Mouse (Mus musculus) ES-Bruce4 (cell line): ENCODE measurements around the gene Pde5a. TPM values are rescaled to one million over a fixed set of nuclear protein-coding genes. Genes with fewer than 3 reads are reported as not detected.
A peak's percentile ranks its signal among the peaks of the same experiment; 100 is the strongest.

Experiments used
- H3K27ac ChIP-seq: 2 replicates; pipeline ENCODE4 v1.5.1; 2012; ENCODE audit warnings: low read length, inconsistent platforms; ENCODE audit not compliant: insufficient read depth
- H3K27me3 ChIP-seq: 2 replicates; pipeline ENCODE4 v1.6.1; 2012; ENCODE audit warnings: mild to moderate bottlenecking, low read length, inconsistent platforms; ENCODE audit not compliant: control insufficient read depth, poor library complexity, insufficient read depth, severe bottlenecking
- H3K36me3 ChIP-seq: 2 replicates; pipeline ENCODE4 v1.6.1; 2012; ENCODE audit warnings: inconsistent platforms, mild to moderate bottlenecking, low read length, moderate library complexity; ENCODE audit not compliant: control insufficient read depth, poor library complexity, insufficient read depth, severe bottlenecking
- H3K4me1 ChIP-seq: one replicate; pipeline ENCODE4 v1.8.1; 2011; ENCODE audit warnings: low read length; ENCODE audit not compliant: control insufficient read depth, insufficient read depth
- H3K4me3 ChIP-seq: 2 replicates; pipeline ENCODE4 v1.5.1; 2011; ENCODE audit warnings: low read depth, mild to moderate bottlenecking, low read length
- H3K9ac ChIP-seq: 2 replicates; pipeline ENCODE4 v1.6.1; 2012; ENCODE audit warnings: low read depth, mild to moderate bottlenecking, inconsistent platforms; ENCODE audit not compliant: poor library complexity, severe bottlenecking
- H3K9me3 ChIP-seq: replicated peaks from 2 replicates; pipeline ENCODE4 v1.6.1; 2012; ENCODE audit warnings: mild to moderate bottlenecking, low read length, inconsistent platforms; ENCODE audit not compliant: control insufficient read depth, poor library complexity, insufficient read depth, severe bottlenecking
- CTCF ChIP-seq: IDR thresholded peaks from one replicate; pipeline ENCODE4 v1.8.1; 2011; ENCODE audit warnings: low read depth, low read length
- EP300 ChIP-seq: IDR thresholded peaks from 2 replicates; pipeline ENCODE4 v1.6.1; 2011; ENCODE audit warnings: low read depth, low read length; ENCODE audit not compliant: insufficient read depth
- POLR2A ChIP-seq: IDR thresholded peaks from one replicate; pipeline ENCODE4 v1.8.1; 2011; ENCODE audit warnings: low read length; ENCODE audit not compliant: insufficient read depth
- polyA plus RNA-seq: library from polyadenylated mRNA; stranded (reverse); fragments of >200 nt; gene quantifications from 2 replicates; pipeline ENCODE4 v1.2.4, GENCODE M21; 2011; ENCODE audit warnings: low read depth; ENCODE audit not compliant: missing spikeins, insufficient read depth, insufficient read length

Pde5a gene
- polyA plus RNA-seq, 1 experiment, result 9.5 TPM

- H3K9me3 ChIP-seq, result no peaks in the 10 kb centered on the region
- no peaks in the 10 kb centered on the region for H3K27me3 ChIP-seq
- no peak overlapping the region for H3K9ac ChIP-seq
- no peaks in the 10 kb centered on the region for H3K4me1 ChIP-seq
- no peak overlapping the region for H3K27ac ChIP-seq
- no peaks in the 10 kb centered on the region for H3K36me3 ChIP-seq
- TF ChIP-seq POLR2A (no peak), CTCF (no peak), EP300 (no peak)
- no peak overlapping the region for H3K4me3 ChIP-seq
These were observed 108.9 kb downstream of the Pde5a start for GRCm38 (mm10) chr3:122837639-122838038.

DNA sequence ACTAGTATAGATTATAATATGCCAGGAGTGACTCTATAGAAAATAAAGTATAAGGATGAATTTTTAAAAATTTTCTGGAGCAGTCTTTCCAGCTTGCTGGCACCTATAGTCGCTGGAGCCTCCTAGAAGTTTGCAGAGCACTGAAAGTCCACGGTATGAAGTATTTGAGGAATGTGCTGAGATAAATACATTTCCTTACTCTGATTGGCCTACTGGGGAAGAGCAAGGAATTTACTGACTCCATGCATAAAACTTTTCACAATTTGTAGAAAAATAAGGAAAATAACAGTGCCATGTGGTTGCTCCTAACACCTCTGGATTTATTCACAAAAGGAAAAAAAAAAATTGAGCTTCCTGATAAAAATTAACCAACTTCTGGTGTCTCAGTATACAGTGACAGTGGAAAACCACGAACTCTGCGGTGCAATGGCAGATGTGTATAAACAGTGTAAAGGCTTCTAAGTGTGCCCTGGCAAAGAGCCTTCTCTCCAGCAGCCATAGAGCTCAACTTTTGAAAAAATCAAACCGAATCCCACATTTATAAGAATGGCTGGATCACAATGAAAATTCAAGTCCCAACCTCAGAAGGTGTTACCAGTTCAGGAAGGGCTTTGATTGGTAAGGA, 119.8 kb downstream of the Pde5a start:
- Histone ChIP-seq H3K27ac (no peak overlapping the region), H3K9ac (no peak overlapping the region), H3K36me3 (no peaks in the 10 kb centered on the region), H3K27me3 (no peaks in the 10 kb centered on the region), H3K4me3 (no peak overlapping the region), H3K4me1 (no peaks in the 10 kb centered on the region), H3K9me3 (no peaks in the 10 kb centered on the region)
- no peak for TF ChIP-seq CTCF
- TF ChIP-seq EP300, result no peak
- no peak for TF ChIP-seq POLR2A

- H3K9me3 ChIP-seq, result no peaks in the 10 kb centered on the region
- peak overlapping the region; percentile 44; the same call in 1 of the 2 replicates for H3K4me3 ChIP-seq
- no peaks in the 10 kb centered on the region for H3K36me3 ChIP-seq
- no peaks in the 10 kb centered on the region; the same call in none of the 2 replicates for H3K27me3 ChIP-seq
- H3K27ac ChIP-seq, result no peak overlapping the region
- no peaks in the 10 kb centered on the region for H3K4me1 ChIP-seq
- TF ChIP-seq CTCF (no peak), POLR2A (no peak), EP300 (no peak)
- H3K9ac ChIP-seq, result no peak overlapping the region; the same call in 1 of the 2 replicates
These were observed 126.4 kb downstream of the Pde5a start for GRCm38 (mm10) chr3:122855149-122855548.

- no peaks in the 10 kb centered on the region for H3K36me3 ChIP-seq
- H3K4me3 ChIP-seq, result no peak overlapping the region
- no peak overlapping the region for H3K27ac ChIP-seq
- H3K4me1 ChIP-seq, result no peaks in the 10 kb centered on the region
- no peaks in the 10 kb centered on the region for H3K9me3 ChIP-seq
- H3K9ac ChIP-seq, result no peak overlapping the region
- TF ChIP-seq CTCF, result no peak
- no peak for TF ChIP-seq POLR2A
- no peak for TF ChIP-seq EP300
- H3K27me3 ChIP-seq, result no peaks in the 10 kb centered on the region; the same call in 1 of the 2 replicates
These were observed 131.1 kb downstream of the Pde5a start for GRCm38 (mm10) chr3:122859829-122860228.

DNA sequence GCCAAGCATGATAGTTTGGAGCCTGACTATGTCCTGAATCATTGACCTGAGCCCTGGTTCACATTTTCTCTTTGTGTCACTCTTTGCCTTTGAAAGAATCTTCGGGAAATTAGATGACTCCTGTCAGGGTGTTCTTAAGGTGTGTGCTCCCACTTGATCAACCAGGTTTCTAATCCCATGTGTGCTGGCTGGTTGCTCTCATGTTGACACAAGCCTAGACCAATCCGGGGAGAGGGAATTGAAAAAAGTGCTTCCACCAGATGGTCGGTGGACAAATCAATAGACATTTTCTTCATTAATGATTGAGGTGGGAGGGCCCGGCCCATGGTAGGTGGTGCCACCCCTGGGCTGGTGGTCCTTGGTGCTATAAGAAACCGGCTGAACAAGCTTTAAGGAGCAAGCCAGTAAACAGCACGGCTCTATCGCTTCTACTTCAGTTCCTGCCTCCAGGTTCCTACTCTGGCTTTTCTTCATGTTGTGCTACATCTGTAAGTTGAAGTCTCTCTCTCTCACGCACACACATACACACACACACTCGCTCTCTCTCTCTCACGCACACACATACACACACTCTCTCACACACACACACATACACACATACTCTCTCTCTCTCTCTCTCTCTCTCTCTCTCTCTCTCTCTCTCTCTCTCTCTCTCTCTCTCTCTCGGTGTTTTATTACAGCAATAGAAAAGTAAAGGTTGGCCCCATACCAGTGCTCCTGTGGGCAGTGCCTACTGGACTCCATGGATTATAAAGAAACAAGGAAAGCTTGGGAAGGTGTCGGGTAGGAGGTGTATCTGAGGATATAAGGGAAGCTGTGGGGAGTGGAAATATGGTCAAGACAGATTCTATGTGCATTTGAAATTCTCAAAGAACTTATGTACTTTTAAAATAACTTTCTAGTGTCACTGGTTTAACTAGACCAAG, 132.1 kb downstream of the Pde5a start:
- Histone ChIP-seq H3K4me3 (no peak overlapping the region), H3K27ac (no peak overlapping the region), H3K9ac (no peak overlapping the region), H3K9me3 (no peaks in the 10 kb centered on the region), H3K4me1 (no peaks in the 10 kb centered on the region), H3K36me3 (no peaks in the 10 kb centered on the region), H3K27me3 (no peaks in the 10 kb centered on the region; the same call in 1 of the 2 replicates)
- TF ChIP-seq EP300 (no peak), POLR2A (no peak), CTCF (no peak)

DNA sequence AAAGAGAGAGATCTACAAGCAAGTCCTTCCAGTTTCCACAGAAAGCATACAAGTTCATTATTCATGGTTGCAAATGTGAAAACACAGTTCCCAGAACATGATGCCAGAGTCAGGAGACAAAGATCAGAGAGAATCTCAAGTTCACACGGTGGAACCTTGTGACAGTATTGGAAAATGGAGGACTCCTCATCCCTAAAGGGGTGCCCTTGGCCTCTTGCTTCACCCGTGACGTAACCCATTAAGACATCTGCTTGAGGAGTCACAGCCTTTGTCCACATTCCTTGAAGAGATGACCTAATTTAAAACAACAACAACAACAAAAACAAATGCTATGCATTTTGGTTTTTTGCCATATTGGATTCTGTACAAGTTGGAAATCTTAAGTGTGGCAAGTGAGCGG, 136.3 kb downstream of the Pde5a start:
- Histone ChIP-seq H3K27ac (no peak overlapping the region), H3K9me3 (no peaks in the 10 kb centered on the region), H3K4me1 (no peaks in the 10 kb centered on the region), H3K36me3 (no peaks in the 10 kb centered on the region), H3K27me3 (no peaks in the 10 kb centered on the region; the same call in 1 of the 2 replicates), H3K9ac (no peak overlapping the region), H3K4me3 (no peak overlapping the region)
- TF ChIP-seq CTCF (no peak), POLR2A (no peak), EP300 (no peak)
